10 mouse cellular contexts compared by ENCODE assay signal in genomic region chr11:113766284-113766985, GRCm38 (mm10). TPM values are rescaled to one million over a fixed set of nuclear protein-coding genes. Genes with fewer than 3 reads are reported as not detected.
DNase-seq lines count a peak whose midpoint lies in the region; ATAC-seq and TF ChIP-seq lines count a peak whose summit lies in the region.
"Had no signal": no experiment of that assay in that cellular context is flagged by ENCODE, and none has a peak within 500 bp of the region (broad histone marks: within the 10 kb centered on the region; RNA-seq: fewer than 3 reads in every experiment).

No protein-coding gene starts in this region.

- no peak for TF ChIP-seq CTCF in liver, postnatal 0 days (IDR thresholded peaks at IDR 0.05; ENCODE audit: low read depth)

- H3K36me3 ChIP-seq in forebrain, embryonic 10.5 days (replicated peaks) = no peaks in the 10 kb centered on the region
- no peaks in the 10 kb centered on the region for H3K36me3 ChIP-seq in forebrain, embryonic 13.5 days (ENCODE audit: poor library complexity, severe bottlenecking)
- H3K36me3 ChIP-seq in liver, postnatal 0 days (replicated peaks; ENCODE audit: insufficient read depth, low read length) = no peaks in the 10 kb centered on the region

- no peak overlapping the region for H3K4me2 ChIP-seq in forebrain, embryonic 13.5 days
- no peak overlapping the region for H3K4me2 ChIP-seq in liver, postnatal 0 days (ENCODE audit: low read depth, low read length)

- WGBS in forebrain, embryonic 10.5 days = 70% methylated on average over 10 of the region's 10 CpGs
- 70% methylated on average over 10 of the region's 10 CpGs for WGBS in forebrain, embryonic 13.5 days
- 37% methylated on average over 10 of the region's 10 CpGs for WGBS in liver, postnatal 0 days (ENCODE audit: insufficient replicate concordance)

- no peak overlapping the region for H3K9ac ChIP-seq in forebrain, embryonic 13.5 days
- H3K9ac ChIP-seq in liver, postnatal 0 days (replicated peaks) = no peak overlapping the region

- H3K4me3 ChIP-seq in forebrain, embryonic 10.5 days = no peak overlapping the region
- H3K4me3 ChIP-seq in forebrain, embryonic 13.5 days = no peak overlapping the region
- no peak overlapping the region for H3K4me3 ChIP-seq in liver, postnatal 0 days (ENCODE audit: low read depth, low read length)

- H3K9me3 ChIP-seq in forebrain, embryonic 10.5 days = no peaks in the 10 kb centered on the region
- no peaks in the 10 kb centered on the region for H3K9me3 ChIP-seq in forebrain, embryonic 13.5 days (replicated peaks)
- no peaks in the 10 kb centered on the region for H3K9me3 ChIP-seq in liver, postnatal 0 days (ENCODE audit: low read length)

- DNase-seq in forebrain, embryonic 10.5 days (ENCODE audit: extremely low spot score, low spot score) = no peak
- peak; percentile 59 for DNase-seq in urinary bladder, postnatal 14 days (ENCODE audit: low spot score)
- DNase-seq in urinary bladder, postnatal 25 days (ENCODE audit: low spot score) = no peak
- no peak for DNase-seq in liver, postnatal 0 days
- no peak for DNase-seq in layer of hippocampus, adult 8-10 months (ENCODE audit: low spot score in 2 of 2)
- no peak for DNase-seq in embryo, embryonic 10 days (ENCODE audit: low spot score)
- DNase-seq in cerebellum, adult 11-12 months = no peak

- ATAC-seq in forebrain, embryonic 13.5 days = no peak
- peak; percentile 27; the same call in 1 of the 2 replicates for ATAC-seq in liver, postnatal 0 days

- no peak for TF ChIP-seq EP300 in liver, postnatal 0 days (IDR thresholded peaks at IDR 0.05; ENCODE audit: low read depth)

- peak overlapping the region; percentile 68 for H3K27ac ChIP-seq in forebrain, embryonic 10.5 days
- H3K27ac ChIP-seq in forebrain, embryonic 13.5 days = no peak overlapping the region
- peak overlapping the region; percentile 46; the same call in 1 of the 2 replicates for H3K27ac ChIP-seq in liver, postnatal 0 days (ENCODE audit: low read depth)

- H3K27me3 ChIP-seq in forebrain, embryonic 10.5 days (ENCODE audit: poor library complexity, severe bottlenecking) = no peaks in the 10 kb centered on the region
- no peaks in the 10 kb centered on the region for H3K27me3 ChIP-seq in forebrain, embryonic 13.5 days
- H3K27me3 ChIP-seq in liver, postnatal 0 days (ENCODE audit: insufficient read depth, low read length) = no peaks in the 10 kb centered on the region

- peaks cover 38% of the 10 kb centered on the region for H3K4me1 ChIP-seq in forebrain, embryonic 10.5 days
- peaks cover 14% of the 10 kb centered on the region for H3K4me1 ChIP-seq in forebrain, embryonic 13.5 days
- H3K4me1 ChIP-seq in liver, postnatal 0 days (ENCODE audit: insufficient read depth) = peaks cover 22% of the 10 kb centered on the region

RNA-seq across cellular contexts. Expression of gene Cdc42ep4, which starts 14.8 kb away (rescaled TPM):
- polyA plus RNA-seq in forebrain, embryonic 10.5 days (2016; fragmentation: Nextera tagmentation; extraction: Ambion mirVana) = 107 TPM in 2 replicates
- 89.8 and 98.0 TPM in 2 replicates for polyA plus RNA-seq in forebrain, embryonic 13.5 days (2015; fragmentation: Nextera tagmentation; extraction: Ambion mirVana)
- polyA plus RNA-seq in liver, postnatal 0 days (2015; fragmentation: Nextera tagmentation; extraction: Ambion mirVana) = 12.4 and 13.7 TPM in 2 replicates
- total RNA-seq in layer of hippocampus, adult 8-10 months (2022) = 10 to 100 TPM; 32.4 to 41.1 (median 37.3) TPM

RNA-seq across cellular contexts. Expression of gene Cpsf4l, which starts 56.6 kb away (rescaled TPM):
- polyA plus RNA-seq in forebrain, embryonic 10.5 days (2016; fragmentation: Nextera tagmentation; extraction: Ambion mirVana) = 0.28 and 0.40 TPM in 2 replicates
- 0.31 and 1.0 TPM in 2 replicates for polyA plus RNA-seq in forebrain, embryonic 13.5 days (2015; fragmentation: Nextera tagmentation; extraction: Ambion mirVana)
- 0.38 and 0.46 TPM in 2 replicates for polyA plus RNA-seq in liver, postnatal 0 days (2015; fragmentation: Nextera tagmentation; extraction: Ambion mirVana)
- under 1 TPM in 1 of 4 experiments, not detected in 3; 0.68 TPM for total RNA-seq in layer of hippocampus, adult 8-10 months (2022)
- total RNA-seq: left cerebral cortex, postnatal 10 days had no signal
- polyA plus RNA-seq: C2C12 had no signal
